12 mouse cellular contexts compared by ENCODE assay signal in the genomic region with DNA sequence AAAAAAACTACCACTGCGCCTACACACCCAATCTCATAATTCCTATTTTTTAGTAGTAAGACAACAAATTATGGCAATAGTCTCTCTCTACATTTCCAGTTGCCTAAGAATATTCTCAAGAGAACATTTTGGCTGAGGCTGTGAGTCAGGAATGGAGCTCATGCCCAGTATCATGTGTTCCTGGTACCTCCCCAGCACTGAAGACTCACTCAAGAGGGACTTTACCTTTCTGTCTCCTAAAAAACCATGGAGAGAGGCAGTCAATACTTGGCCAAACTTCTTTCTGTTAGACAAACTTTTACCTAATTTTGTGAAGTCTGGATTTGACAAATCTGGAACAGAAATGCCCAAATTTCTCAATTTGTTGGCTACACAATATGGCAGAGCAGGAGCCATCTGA.
"Had no signal": no experiment of that assay in that cellular context is flagged by ENCODE, and none has a peak within 500 bp of the region (broad histone marks: within the 10 kb centered on the region; RNA-seq: fewer than 3 reads in every experiment).

No protein-coding gene starts in this region.

- H3K4me3 ChIP-seq: left cerebral cortex, adult 2 months; limb, embryonic 15.5 days; midbrain, embryonic 10.5 days; midbrain, embryonic 15.5 days; neural tube, embryonic 13.5 days had no signal

- H3K27ac ChIP-seq: left cerebral cortex, adult 2 months; limb, embryonic 15.5 days; liver, embryonic 14.5 days; midbrain, embryonic 10.5 days; midbrain, embryonic 15.5 days; neural tube, embryonic 13.5 days had no signal

- DNase-seq: kidney, adult 8-10 months; kidney, postnatal 25 days; lung, adult 18-20 months; lung, postnatal 36 days; retina, postnatal 1 day; thymus, postnatal 4 days had no signal
